Mouse (Mus musculus) gastrocnemius, adult 18-20 months (tissue): ENCODE measurements around the gene Cggbp1. TPM values are rescaled to one million over a fixed set of nuclear protein-coding genes. Genes with fewer than 3 reads are reported as not detected.

ENCODE experiments used
- total RNA-seq, 2 experiments: library from RNA; stranded (reverse); gene quantifications; 2 replicates each; pipeline ENCODE4 v1.2.3; 2021

Cggbp1 gene
- total RNA-seq, 2 experiments from 2014 or later: 21.7 to 23.9 TPM

Other genes starting within 250 kb of the Cggbp1 start
- gene Csnka2ip, start 249.6 kb upstream of the Cggbp1 start, total RNA-seq: not detected
- gene 4930453N24Rik, start 80.8 kb upstream of the Cggbp1 start, total RNA-seq: 10 to 100 TPM; 51.4 to 51.7 TPM
- gene Zfp654, start 344 bp upstream of the Cggbp1 start, total RNA-seq: 10 to 100 TPM; 10.7 to 10.8 TPM